Mouse (Mus musculus): ENCODE measurements around the gene Klhl12. TPM values are rescaled to one million over a fixed set of nuclear protein-coding genes. Genes with fewer than 3 reads are reported as not detected.
"Not testable (repeated sequence)": the region's sequence is repeated elsewhere in the genome, so short reads cannot be mapped to it uniquely, and the experiment has no call there.

Klhl12 gene
- polyA plus RNA-seq, 1 experiment from 2014 or later = 35.3 TPM

GRCm38 (mm10) chr1:134530618-134531017 lies 75.3 kb downstream of the Klhl12 start:
- Histone ChIP-seq H3K36me3 (replicated peaks) (no peaks in the 10 kb centered on the region), H3K4me3 (replicated peaks) (no peak overlapping the region), H3K9me3 (replicated peaks) (no peaks in the 10 kb centered on the region), H3K4me2 (no peak overlapping the region), H3K9ac (no peak overlapping the region), H3K27ac (replicated peaks) (no peak overlapping the region), H3K4me1 (replicated peaks) (peaks cover 42% of the 10 kb centered on the region), H3K27me3 (no peaks in the 10 kb centered on the region)
- no peak for ATAC-seq (ENCODE audit: insufficient read depth)
- WGBS (ENCODE audit: insufficient replicate concordance) = 72% methylated on average over 6 of the region's 6 CpGs

- not testable (repeated sequence) for H3K27ac ChIP-seq (replicated peaks); H3K9ac ChIP-seq; H3K9me3 ChIP-seq (replicated peaks); H3K4me3 ChIP-seq (replicated peaks); H3K27me3 ChIP-seq; H3K4me2 ChIP-seq; ATAC-seq (ENCODE audit: insufficient read depth); H3K36me3 ChIP-seq (replicated peaks)
- 90% methylated on average over 10 of the region's 10 CpGs for WGBS (ENCODE audit: insufficient replicate concordance)
- peaks cover 23% of the 10 kb centered on the region for H3K4me1 ChIP-seq (replicated peaks)
These were observed 78.4 kb downstream of the Klhl12 start for GRCm38 (mm10) chr1:134533710-134534109.

- no peak for ATAC-seq (ENCODE audit: insufficient read depth)
- H3K27me3 ChIP-seq = no peaks in the 10 kb centered on the region
- 75% methylated on average over 1 of the region's 1 CpGs for WGBS (ENCODE audit: insufficient replicate concordance)
These were observed 79.7 kb downstream of the Klhl12 start for GRCm38 (mm10) chr1:134535054-134535453.

GRCm38 (mm10) chr1:134535513-134535912 lies 80.2 kb downstream of the Klhl12 start:
- H3K9me3 ChIP-seq (replicated peaks) = no peaks in the 10 kb centered on the region
- no peaks in the 10 kb centered on the region for H3K36me3 ChIP-seq (replicated peaks)
- no peak overlapping the region for H3K4me2 ChIP-seq
- no peaks in the 10 kb centered on the region for H3K27me3 ChIP-seq
- WGBS (ENCODE audit: insufficient replicate concordance) = 47% methylated on average over 3 of the region's 3 CpGs
- H3K4me3 ChIP-seq (replicated peaks) = no peak overlapping the region
- no peak for ATAC-seq (ENCODE audit: insufficient read depth)
- no peak overlapping the region for H3K9ac ChIP-seq
- H3K4me1 ChIP-seq (replicated peaks) = peaks cover 16% of the 10 kb centered on the region
- no peak overlapping the region for H3K27ac ChIP-seq (replicated peaks)

More at GRCm38 (mm10) chr1:134535054-134535453, 79.7 kb downstream of the Klhl12 start:
- Histone ChIP-seq H3K4me2 (no peak overlapping the region), H3K27ac (replicated peaks) (no peak overlapping the region), H3K9ac (no peak overlapping the region), H3K4me1 (replicated peaks) (peaks cover 20% of the 10 kb centered on the region), H3K9me3 (replicated peaks) (no peaks in the 10 kb centered on the region), H3K4me3 (replicated peaks) (no peak overlapping the region), H3K36me3 (replicated peaks) (no peaks in the 10 kb centered on the region)

GRCm38 (mm10) chr1:134540610-134541009 lies 85.3 kb downstream of the Klhl12 start:
- ATAC-seq (ENCODE audit: insufficient read depth) = no peak
- no peaks in the 10 kb centered on the region for H3K36me3 ChIP-seq (replicated peaks)
- no peak overlapping the region for H3K4me2 ChIP-seq
- H3K4me1 ChIP-seq (replicated peaks) = peaks cover 6% of the 10 kb centered on the region
- no peaks in the 10 kb centered on the region for H3K9me3 ChIP-seq (replicated peaks)
- WGBS (ENCODE audit: insufficient replicate concordance) = 80% methylated on average over 10 of the region's 10 CpGs
- H3K4me3 ChIP-seq (replicated peaks) = no peak overlapping the region
- H3K27ac ChIP-seq (replicated peaks) = no peak overlapping the region
- H3K27me3 ChIP-seq = peaks cover 3% of the 10 kb centered on the region; the same call in 1 of the 2 replicates
- no peak overlapping the region for H3K9ac ChIP-seq

Other genes starting within 250 kb of the Klhl12 start
- 0.91 and 2.1 TPM in 2 replicates for gene Adora1, start 220.1 kb upstream of the Klhl12 start, polyA plus RNA-seq (2015; fragmentation: Nextera tagmentation; extraction: Ambion mirVana)
- 5.1 and 6.8 TPM in 2 replicates for gene Myog, start 165.5 kb upstream of the Klhl12 start, polyA plus RNA-seq (2015; fragmentation: Nextera tagmentation; extraction: Ambion mirVana)
- gene Ppfia4, start 122.6 kb upstream of the Klhl12 start, polyA plus RNA-seq (2015; fragmentation: Nextera tagmentation; extraction: Ambion mirVana) = 1.8 and 2.1 TPM in 2 replicates
- 49.8 and 53.9 TPM in 2 replicates for gene Tmem183a, start 93.6 kb upstream of the Klhl12 start, polyA plus RNA-seq (2015; fragmentation: Nextera tagmentation; extraction: Ambion mirVana)
- gene 4933406M09Rik, start 69.6 kb upstream of the Klhl12 start, polyA plus RNA-seq (2015; fragmentation: Nextera tagmentation; extraction: Ambion mirVana) = not detected in 2 replicates
- 17.3 and 17.4 TPM in 2 replicates for gene Cyb5r1, start 50.0 kb upstream of the Klhl12 start, polyA plus RNA-seq (2015; fragmentation: Nextera tagmentation; extraction: Ambion mirVana)
- 162 and 178 TPM in 2 replicates for gene Adipor1, start 40.2 kb upstream of the Klhl12 start, polyA plus RNA-seq (2015; fragmentation: Nextera tagmentation; extraction: Ambion mirVana)
- gene Rabif, start 39.1 kb downstream of the Klhl12 start, polyA plus RNA-seq (2015; fragmentation: Nextera tagmentation; extraction: Ambion mirVana) = 15.8 and 16.5 TPM in 2 replicates
- not detected in 2 replicates for gene Mgat4e, start 94.2 kb downstream of the Klhl12 start, polyA plus RNA-seq (2015; fragmentation: Nextera tagmentation; extraction: Ambion mirVana)
- gene Kdm5b, start 104.6 kb downstream of the Klhl12 start, polyA plus RNA-seq (2015; fragmentation: Nextera tagmentation; extraction: Ambion mirVana) = 5.6 TPM in 2 replicates
- 0.03 and 0.06 TPM in 2 replicates for gene Syt2, start 191.1 kb downstream of the Klhl12 start, polyA plus RNA-seq (2015; fragmentation: Nextera tagmentation; extraction: Ambion mirVana)

All from liver, embryonic 15.5 days (tissue).